Mouse (Mus musculus): Measurements from ENCODE around the gene Hist2h2ac.
"Not testable (repeated sequence)": the region's sequence is repeated elsewhere in the genome, so short reads cannot be mapped to it uniquely, and the experiment has no call there.

The Hist2h2ac gene

GRCm38 (mm10) chr3:96180727-96181477 lies 39.8 kb downstream of the Hist2h2ac start, which contains the start of gene Sv2a:
TSS of gene Sv2a (plus strand) at chr3:96181151.
- peak; percentile 35 for DNase-seq (ENCODE audit: low spot score)

DNA sequence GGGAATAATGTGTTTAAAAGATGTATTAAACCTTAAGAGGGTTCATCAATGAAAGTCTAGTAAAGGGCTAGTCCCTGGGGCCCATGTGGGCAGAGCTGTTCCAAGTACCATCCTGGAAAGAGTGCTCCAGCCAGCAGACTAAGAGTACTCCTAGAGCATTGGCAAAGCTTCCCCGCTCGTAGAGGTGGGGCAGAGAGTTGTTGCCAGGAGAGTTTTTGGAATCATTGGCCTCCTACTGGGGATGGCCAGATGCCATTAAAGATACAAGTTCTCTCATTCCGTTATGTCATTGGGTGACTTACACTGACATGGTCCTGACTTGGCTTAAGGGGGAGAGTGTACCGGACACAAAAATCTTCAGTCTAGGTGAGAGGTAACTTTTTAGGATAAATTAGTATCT lies 41.1 kb downstream of the Hist2h2ac start:
- no peak for DNase-seq (ENCODE audit: low spot score)

DNA sequence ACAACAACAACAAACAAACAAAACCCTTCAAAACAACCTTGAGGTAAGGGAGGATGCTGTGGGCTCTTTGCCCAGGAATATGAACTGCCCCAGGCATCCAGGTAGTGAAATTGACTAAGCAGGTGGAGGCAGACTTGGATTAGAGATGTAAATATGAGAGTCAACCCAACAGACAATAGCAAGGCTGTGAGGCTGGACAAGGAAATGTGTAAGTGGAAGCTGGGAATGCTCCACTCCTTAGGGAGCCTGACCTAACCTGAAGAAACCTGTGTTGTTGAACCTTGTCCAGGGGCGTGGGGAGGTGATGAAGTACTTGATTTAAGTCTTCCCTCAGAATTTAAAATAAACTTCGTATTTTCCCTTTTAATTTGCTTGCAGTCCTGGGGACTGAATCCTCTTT lies 41.8 kb downstream of the Hist2h2ac start:
- DNase-seq (ENCODE audit: low spot score), result no peak

GRCm38 (mm10) chr3:96178427-96178826 lies 42.3 kb downstream of the Hist2h2ac start:
- no peak for DNase-seq (ENCODE audit: low spot score)

DNA sequence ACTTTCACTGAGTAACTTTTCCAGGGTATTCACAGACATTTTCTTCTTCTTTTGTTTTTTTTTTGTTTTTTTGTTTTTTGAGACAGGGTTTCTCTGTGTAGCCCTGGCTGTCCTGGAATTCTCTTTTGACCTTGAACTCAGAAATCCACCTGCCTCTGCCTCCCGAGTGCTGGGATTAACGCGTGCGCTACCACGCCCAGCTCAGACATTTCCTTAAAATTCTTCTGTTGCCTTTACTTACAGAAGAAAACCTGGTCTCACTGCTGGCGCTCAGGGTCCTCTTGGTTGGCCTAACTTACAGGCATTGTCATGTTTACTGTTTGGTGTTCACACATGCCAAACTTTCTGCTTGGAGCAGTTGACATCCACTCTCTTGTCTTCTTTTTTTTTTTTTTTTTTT lies 45.4 kb downstream of the Hist2h2ac start:
- DNase-seq (ENCODE audit: low spot score), result no peak

DNA sequence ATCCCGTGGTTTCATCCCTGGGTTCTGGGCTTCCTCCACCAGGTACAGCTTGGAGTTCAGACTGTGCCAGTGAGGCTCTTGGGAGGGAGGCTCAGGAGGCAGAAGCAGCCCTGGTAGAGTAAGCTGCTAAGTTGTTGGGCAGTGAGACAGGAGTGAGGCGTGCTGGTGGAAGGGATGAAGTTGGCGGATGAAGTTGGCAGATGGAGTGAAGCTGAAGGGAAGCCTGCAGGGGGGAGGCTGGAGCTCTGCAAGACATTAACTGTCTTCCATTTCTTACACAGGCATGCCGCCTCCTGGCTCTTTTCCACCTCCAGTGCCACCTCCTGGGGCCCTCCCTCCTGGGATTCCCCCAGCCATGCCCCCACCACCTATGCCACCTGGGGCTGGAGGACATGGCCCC lies 46.6 kb downstream of the Hist2h2ac start:
- not testable (repeated sequence) for DNase-seq (ENCODE audit: low spot score)

DNA sequence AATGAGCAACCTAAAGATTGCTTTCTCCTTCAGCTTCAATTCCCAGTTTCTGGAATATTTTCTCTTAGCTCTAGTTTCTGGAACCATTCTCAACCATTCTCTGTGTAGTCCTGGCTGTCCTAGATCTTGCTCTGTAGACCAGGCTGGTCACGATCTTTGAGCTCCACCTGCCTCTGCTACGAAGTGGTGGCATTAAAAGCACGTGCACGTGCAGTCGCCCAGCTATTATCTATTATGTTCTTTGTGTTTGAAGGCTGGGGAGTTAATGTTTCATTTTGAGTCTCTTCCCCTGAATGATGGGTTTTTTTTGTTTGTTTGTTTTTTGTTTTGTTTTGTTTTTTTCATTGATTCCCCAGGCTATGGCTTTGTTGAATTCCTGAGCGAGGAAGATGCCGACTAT lies 47.5 kb downstream of the Hist2h2ac start:
- DNase-seq (ENCODE audit: low spot score), result no peak

- DNase-seq (ENCODE audit: low spot score), result peak; percentile 96
Measured at GRCm38 (mm10) chr3:96172197-96173178, 48.2 kb downstream of the Hist2h2ac start, which contains the start of gene Sf3b4. TSS of gene Sf3b4 (plus strand) at chr3:96172332.

GRCm38 (mm10) chr3:96171583-96172196 lies 49.0 kb downstream of the Hist2h2ac start:
- DNase-seq (ENCODE audit: low spot score), result peak; percentile 8

DNA sequence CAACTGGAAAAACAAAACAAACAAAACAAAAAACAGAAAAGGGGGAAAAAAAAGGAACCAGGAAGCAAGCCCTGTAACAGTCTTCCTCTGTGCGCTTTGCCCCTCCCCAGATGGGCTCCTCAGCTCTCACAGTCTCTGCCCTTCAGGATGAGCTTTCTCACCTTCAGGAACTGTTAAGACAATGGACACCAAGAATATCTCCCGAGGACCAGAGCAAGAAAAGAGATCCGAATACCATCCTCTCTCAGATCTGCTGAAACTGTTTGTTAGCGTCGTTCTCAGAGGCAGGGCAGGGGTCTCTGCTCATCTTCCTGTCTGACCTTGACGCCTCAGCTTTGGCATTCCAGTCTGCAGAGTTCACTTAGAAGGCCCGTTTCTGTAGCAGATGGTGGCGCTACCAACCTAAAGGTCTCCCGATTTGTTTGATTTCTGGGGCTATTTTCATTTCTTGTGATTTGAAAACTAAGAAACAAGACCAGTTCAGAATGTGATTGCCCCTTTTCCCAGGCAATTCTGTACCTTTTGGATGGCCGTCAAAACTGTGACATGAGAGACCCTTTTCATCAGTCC lies 49.6 kb downstream of the Hist2h2ac start:
- DNase-seq (ENCODE audit: low spot score), result peak; percentile 12
